Mouse (Mus musculus) inflammation-experienced regulatory T-cells, adult 6 months (primary cell): ENCODE data around the gene Ubtf. TPM values are rescaled to one million over a fixed set of nuclear protein-coding genes. Genes with fewer than 3 reads are reported as not detected.

Source experiments
- ATAC-seq: one replicate; pipeline ENCODE4 v1.8.0; 2017
- polyA plus RNA-seq, 3 experiments: library from polyadenylated mRNA; unstranded; fragments of 100-300 nt; shearing (Covaris generic); gene quantifications; one replicate each; pipeline ENCODE4 v1.2.1; 2017

The Ubtf gene
- polyA plus RNA-seq, 3 experiments from 2014 or later, result 42.5 to 45.0 (median 44.6) TPM

DNA sequence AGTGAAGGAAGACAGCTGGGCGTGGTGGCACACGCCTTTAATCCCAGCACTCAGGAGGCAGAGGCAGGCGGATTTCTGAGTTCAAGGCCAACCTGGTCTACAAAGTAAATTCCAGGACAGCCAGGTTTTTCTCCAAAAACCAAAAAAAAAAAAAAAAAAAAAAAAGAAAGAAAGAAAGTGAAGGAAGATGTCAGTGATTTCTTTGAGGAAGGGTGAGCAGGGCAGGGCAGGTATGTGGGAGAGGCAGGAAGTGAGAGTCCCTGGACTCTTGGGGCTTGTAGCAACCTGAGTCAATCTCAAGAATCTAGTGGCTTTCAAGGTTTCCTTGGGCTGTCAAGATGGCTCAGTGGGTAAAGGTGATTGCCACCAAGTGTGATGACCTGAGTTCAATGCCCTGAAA, 24.9 kb upstream of the Ubtf start:
- no peak for ATAC-seq

DNA sequence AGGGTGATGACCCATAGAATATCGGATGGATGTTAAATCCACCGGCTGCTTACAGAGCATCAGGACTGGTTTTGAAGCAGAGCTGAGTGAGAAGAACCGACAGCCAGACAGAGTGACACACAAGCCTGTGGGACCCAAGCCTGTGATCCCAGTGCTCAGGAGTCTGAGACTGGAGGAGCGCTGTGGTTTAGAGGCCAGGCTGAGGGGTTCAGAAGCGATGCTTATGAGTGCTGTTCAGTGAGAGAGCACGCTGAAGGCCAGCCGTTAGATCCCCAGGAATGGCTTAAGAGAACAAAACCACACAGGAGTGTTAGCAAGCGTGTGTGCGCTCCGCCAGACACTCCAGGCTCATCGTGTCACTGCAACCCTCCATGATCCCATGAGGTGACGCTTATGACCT, 23.2 kb upstream of the Ubtf start:
- no peak for ATAC-seq

DNA sequence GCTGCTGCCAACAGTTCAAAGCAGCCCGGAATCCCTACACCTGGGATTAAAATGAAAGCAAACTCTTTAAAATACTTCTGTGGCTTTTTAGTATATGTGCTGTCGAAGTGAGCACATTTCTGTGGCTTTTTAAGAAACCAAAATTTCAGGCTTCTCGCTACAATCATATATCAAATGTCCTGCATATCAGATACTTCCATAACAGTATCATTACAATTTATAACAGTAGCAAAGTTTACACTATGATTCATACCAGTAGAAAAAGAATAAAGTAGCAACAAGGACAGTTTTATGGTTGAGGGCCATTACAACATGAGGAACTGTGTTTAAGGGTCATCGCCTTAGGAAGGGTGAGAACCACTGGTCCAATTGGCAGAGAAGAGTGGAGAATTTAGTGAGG, 21.6 kb upstream of the Ubtf start:
- no peak for ATAC-seq

DNA sequence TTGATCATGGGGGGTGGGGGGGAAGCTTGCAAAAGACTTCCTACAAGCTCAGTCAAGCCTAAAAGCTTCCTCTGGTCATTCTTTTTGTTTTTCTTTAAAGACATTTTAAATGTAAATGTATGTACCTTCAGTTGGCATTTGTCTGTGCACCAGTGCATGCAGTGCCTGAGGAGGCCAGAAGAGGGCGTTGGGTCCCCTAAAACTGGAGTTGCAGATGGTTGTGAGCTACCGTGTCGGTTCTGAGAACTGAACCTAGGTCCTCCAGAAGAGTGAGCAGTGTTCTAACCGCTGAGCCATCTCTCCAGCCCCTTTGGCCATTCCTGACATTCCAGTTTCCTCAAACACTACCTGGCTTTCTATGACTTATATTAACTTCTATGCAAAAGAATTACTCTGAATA, 20.1 kb upstream of the Ubtf start:
- no peak for ATAC-seq

DNA sequence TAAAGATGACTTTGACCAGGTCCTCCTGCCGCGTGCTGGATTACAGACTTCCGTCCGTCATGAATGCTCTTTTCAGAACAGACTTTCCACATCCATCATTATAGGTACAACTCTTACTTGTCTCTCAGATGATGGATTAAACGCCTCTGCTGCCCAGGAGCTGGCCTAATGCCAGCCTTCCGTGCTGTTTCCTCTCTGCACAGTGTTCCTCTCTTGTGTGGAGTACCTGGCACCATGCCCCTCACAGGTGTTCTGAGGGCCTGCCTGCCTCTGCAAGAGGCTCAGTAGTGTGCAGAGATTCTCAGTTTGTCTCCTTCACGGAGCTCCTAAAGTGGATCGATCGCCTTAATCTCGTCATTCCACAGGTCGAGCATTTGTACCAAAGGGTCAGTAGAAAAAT, 19.7 kb upstream of the Ubtf start:
- no peak for ATAC-seq

DNA sequence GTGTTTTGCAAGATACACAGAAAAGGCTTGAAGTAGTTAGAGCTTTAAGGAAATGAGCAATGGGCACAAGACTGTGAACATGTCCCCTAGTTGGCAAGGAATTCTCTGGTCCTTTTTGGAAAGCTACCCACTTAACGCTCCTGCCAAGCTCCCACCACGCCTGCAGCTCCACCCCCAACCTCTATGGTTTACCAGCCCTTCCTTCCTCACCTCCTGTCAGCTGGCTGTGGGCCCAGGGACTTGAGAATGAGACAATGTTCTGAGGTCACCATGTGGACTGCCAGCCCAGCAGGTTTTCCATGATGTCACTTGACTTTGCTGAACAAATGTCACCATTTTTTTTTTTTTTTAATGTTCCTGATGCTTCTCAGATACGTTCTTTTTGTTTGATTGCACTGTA, 19.0 kb upstream of the Ubtf start:
- no peak for ATAC-seq

DNA sequence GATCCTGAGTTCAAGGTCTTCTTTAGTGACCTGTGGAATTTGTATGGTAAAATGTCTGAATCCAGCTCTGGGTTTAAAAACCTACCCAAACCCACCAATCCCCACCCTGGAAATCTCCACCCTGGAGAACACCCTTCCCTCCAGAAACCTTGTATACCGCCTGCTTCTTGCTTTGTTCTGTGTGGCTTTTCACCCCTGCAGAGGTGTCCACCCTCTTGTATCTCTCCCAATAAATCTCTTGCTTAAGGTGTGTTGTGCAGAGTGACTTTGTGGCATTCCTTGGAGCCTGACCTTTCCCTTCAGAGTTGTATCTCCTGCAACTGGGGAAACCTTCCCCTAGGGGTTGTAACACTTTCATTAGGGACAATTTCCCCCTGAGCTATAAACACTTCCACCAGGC, 18.4 kb upstream of the Ubtf start:
- no peak for ATAC-seq

DNA sequence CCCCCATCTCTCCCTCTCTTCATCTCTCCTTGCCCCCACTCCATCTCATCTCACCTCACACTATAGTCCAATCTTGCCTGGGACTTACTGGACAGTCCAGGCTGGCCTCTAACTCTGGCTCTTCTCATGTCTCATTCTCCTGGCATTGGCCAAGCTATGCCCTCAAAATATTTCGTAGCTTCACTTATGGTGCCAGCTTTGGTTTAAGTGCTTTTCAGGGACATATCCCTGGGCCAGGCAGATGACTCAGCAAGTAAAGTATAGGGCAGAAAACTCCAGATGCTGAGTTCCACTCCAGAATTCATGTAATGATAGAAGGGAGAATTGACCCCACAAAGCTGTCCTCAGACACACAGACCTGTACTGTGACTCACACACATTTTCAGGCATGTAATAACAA, 16.6 kb upstream of the Ubtf start:
- ATAC-seq, result no peak

DNA sequence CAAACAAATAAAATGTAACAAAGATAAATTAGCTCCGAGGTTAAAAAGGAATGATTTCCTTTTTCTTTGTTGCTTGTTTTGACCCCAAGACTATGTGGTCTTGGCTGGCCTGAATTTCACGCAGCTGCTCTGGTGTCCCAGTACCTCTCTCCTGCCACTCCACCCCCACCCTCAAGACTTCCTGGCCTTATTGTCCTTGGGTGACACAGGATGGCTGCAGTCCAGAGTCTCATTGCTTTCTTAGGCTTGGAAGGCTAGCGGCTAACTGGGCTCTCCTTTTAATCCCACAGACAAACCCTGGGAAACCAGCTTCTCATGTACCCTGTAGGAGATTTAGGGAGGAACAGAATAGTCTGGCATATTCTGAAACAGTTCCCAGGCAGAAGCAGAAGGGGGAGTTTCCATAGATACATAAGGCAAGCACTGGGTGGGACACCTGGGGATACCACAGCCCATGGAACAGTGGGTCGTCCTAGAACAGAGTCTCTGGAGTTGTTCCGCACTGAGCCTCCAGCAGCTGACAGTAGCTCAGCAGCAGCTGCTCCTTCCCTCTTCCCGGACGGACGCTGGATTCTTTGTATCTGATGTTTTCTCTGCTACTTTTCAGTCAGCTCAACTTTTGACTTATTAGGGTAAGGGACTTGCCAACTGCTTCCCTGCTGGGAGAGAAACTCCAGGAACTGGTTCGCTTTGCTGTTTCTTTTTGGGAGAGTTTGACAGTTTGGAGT, 15.6 kb upstream of the Ubtf start:
- no peak for ATAC-seq

DNA sequence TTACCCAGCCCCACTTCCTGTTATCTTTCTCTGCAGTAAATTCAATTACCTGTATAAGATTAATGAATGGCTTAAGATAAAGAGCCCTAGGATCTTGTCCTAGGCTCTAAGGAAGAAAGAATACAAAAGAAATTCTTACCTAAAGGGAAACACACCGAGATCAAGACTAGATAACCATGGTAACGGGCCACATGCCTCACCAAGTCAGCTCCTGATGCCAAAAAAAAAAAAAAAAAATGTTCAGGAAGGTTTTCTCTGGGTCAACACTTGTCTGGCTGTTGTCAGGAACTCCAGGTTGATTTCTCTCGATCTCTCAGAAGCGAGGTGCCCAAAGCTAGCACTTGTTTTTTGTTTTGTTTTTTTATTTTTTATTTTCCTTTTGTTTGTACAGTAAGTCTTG, 14.5 kb upstream of the Ubtf start:
- no peak for ATAC-seq

DNA sequence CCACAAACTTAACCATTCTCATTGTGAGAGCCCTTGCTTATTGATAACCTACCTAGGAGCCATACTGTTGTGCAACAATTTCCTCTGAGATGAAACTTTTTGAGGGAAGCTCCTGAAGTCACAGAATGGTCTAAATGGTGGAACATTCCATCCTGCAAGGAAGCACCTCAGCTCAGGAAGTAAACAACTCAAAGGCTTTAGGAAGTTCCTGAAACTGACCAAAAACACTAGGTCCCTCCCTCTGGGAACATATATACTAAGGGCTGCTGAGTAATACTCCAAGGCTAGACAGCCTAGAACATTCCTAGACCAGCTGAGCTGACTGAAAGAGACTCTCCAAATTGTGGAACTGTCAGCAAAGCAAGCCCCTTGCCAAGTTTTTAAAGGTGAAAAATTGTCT, 13.5 kb upstream of the Ubtf start:
- no peak for ATAC-seq

DNA sequence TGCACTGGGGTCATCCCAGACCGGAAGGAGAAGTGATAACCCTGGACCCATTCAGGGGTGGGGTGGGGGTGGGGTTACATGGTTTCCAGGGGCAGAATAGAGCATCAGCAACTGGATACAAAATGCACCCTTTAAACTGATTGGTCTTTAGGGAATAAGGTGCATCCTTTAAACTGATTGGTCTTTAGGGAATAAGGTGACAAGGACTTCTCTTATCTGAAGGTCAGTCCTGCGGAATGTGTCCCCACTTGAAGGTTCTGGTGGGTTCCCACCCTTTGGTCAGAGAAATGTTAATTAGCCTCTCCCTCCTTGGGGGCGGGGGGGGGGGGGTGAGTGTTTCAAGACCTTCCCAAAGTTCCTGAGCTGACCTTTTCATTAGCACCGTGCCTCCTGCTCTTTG, 12.3 kb upstream of the Ubtf start:
- ATAC-seq, result no peak

DNA sequence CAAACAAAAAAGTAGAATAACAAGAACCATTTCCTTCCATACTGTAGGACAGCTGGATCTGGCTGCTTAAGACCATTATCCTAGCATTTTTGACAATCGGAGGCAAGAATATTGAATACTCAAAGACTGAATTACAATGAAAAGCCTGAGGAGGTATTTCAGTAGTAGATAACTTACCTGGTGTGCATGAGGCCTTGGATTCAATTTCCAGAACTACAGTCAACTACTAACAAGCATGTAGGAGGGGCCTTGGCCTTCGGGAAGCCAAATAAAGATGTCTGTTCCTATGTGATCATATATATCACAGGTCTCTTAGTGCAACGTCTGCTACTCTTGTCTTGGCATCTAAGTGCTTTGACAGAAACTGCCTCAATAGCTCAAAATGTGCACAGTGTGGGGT, 10.5 kb upstream of the Ubtf start:
- ATAC-seq, result no peak

DNA sequence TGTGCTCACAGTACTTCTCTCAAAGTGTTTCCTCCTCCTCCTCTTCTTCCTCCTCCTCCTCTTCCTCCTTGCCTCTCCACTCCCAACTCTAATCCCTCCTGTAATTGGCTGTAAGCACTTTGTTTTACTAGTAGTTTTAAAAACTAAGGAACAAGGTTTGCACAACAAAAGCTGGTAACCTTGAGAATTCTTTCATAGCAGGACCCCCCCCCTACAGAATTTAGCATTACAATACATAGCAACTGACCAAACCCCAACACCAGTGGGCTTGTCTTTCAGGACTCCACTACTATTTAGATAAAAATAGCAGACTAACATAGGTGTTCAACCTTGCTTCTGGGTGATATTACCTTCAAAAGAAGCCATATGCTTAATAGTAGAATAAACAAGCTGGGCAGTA, 10.0 kb upstream of the Ubtf start:
- ATAC-seq, result no peak

DNA sequence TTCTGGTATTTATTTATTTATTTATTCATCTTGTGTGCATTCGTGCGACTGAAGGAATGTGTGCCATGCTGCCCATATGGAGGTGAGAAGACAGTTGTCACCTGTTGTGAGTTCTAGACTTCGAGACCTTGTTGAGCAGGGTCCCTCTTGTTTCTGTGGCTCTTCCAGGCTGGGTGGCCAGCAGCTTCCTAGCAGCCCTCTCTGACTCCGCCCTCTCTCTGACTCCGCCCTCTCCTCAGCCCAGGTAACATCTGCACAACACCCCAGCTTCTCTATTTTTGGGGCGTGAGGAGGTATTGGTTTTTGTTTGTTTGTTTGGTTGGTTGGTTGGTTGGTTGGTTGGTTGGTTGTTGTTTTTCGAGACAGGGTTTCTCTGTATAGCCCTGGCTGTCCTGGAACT, 8.3 kb upstream of the Ubtf start:
- no peak for ATAC-seq

DNA sequence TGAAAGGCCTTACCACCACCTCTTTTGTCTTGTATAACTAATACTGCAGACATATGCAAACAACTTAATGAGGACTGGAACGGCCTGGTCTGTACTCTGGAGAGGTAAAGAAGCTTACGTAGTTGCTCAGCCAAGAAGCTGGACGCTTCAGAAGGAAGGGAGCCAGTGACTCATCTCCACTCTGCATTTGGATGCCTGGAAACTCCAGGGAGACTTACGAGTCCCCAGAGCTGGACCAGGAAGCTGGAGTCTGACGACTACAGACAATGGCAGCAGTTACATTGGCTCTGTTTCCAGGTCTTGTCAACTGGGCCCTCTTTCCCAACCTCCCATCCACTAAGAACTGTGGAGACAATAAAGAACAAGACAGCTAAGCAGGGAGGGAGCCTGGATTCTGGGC, 7.7 kb upstream of the Ubtf start:
- ATAC-seq, result no peak

DNA sequence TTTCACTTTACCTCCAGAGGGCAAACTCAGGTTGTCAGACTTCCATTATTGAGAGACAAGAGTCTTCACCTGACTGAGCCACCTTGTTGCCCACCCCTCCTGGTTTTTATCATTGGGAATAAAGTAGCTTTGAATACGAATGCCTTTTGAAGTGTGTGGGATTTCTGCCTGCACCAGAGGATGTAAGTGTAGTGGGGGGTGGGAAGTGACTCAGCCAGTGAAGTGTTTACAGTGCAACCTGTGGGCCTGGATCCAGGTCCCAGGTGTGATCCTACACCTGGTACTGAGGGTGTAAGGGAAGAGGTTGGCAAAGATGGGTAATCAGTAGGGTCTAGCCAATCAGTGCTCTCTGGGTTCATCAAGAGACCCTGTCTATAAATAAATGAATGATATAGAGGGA, 4.0 kb upstream of the Ubtf start:
- no peak for ATAC-seq

DNA sequence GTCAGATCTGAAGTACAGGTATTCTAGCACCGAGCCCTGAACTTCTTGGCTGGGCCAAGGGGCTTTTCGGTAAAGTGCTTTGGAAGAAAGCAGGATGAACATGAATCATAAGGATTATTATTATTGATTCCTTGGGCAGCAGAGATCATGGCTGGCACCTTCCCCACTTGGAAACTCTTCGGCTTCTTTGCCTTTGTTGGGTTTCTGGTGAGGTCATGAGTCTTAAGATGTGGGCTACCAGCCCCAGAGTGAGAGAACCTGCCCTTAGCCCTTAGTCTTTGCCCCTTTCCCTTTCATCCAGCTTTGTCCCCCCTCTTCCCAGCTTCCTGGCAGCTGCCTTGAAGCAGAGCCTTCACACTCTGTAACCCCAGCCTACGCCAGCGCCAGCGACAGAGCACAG, 2.4 kb upstream of the Ubtf start:
- ATAC-seq, result no peak

DNA sequence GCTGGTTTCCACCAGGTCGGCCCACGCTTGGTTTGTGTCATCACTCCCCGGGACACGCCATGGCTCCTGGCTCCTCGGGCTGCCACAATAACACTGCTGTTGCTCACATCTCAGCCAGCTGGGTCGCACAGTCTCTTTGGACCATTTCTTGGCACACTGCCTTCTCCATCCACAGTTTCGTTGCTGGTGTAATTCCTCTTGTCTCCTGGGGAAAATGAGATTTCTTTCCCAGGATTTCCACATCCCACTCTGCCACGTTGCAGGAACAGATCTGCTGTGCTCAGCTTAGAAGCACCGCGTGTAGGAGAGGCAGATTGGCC, 1.1 kb upstream of the Ubtf start:
- no peak for ATAC-seq

DNA sequence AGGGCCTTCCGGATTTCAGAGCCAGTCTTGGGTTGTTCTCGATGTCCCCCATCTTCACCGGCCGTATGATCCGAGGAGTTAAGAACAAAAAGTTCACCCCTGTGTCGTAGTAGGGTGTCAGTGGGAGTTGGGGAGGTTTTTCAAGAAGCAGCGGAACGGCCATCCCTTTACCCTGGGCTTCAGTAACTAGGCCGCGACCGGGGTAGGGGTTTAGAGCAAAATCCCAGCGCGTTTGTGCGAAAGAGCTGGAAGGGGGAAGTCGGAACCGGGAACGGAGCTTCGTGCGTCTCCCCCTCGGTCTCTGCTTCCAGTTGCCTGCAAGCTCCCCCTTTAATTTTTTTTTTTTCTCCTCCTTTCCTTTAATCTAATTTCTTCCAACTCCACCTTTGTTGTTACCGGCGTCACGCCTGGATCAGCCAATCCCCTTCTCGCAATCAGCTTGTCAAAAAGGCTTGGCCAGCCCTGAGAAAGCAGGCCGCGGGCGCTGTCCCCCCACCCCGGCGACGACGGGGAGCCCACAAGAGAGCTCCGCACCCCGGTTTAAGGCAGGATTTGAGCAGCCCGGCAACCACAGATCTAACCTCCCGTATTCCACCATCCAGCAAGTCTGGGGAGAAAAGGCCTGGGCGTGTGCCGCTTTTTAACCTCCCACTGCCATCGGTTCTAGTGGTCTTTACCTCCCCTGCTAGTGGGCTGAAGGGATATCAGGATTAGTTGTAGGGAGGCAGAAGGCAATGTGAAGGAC, 571 bp upstream of the Ubtf start:
- ATAC-seq, result peak; percentile 45

DNA sequence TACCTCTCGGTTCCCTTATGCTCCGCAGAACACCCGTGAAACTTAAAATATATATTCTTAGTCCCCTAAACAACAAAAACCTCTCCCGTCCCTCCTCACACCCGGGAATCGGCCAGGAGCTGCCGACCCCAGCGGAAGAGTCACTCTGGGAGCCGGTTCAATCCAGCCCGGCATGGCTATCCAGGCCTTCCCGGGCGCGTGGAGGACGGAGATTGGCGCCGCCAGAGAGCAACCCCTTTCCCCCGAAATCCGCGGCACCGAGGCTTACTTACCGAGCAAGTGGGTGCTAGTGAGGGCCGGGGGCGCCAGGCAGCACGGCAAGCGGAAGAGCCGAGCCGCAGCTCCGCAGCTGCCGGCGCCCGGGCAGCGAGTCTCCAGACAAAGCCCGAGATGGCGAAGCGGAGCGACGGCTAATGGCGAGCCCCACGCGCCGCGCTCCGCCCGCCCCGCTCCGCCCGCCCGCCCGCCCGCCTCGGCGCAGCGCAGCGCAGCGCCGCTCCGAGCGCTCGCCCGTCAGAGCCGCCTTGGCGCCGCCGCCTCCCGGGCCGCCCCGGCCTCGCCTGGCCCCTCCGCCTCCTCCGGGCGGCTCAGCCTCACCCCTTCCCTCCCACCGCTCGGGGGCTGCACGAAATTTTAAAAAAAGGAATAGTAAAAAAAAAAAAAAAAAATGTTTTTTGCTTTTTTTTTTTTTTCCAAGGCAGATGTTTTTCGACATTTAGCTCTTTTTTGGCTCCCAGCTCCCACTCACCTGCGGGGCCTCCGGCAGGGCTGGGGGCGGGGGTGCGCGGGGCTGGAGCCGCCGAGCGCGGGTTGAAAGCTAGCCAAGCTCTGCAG, 749 bp downstream of the Ubtf start:
- no peak for ATAC-seq

DNA sequence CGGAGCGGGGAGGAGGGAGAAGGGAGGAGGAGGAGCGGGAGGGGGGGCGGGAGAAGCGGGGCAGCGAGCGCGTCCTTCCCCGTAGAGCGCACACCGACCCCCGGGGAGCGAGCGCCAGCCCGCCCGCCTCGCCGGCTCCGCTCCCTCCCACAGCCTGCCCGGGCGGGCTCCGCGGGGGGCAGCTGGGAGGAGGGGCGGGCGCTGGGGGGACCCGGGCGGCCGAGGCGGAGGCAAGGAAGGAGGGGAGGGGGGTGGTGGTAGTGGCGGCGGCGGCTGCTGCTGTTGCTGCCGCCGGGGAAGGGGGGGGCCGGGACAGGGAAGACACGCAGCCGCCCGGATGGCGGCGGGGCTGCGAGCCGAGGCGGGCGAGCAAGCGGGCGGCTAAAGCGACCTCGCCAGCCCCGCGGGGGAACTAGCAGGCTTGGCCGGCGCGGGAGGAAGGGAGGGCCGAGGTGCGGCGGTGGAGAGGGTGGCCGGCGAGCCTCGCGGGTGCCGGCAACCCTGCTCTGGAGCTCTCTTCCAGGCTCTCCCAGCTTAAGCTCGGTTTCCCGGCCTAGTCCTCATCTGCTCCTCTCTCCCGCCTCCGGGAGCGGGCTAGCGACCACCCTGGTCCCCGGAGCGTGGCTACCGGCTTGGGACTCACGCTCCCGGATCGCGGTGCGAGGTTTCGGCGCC, 1.5 kb downstream of the Ubtf start:
- ATAC-seq, result peak; percentile 19

DNA sequence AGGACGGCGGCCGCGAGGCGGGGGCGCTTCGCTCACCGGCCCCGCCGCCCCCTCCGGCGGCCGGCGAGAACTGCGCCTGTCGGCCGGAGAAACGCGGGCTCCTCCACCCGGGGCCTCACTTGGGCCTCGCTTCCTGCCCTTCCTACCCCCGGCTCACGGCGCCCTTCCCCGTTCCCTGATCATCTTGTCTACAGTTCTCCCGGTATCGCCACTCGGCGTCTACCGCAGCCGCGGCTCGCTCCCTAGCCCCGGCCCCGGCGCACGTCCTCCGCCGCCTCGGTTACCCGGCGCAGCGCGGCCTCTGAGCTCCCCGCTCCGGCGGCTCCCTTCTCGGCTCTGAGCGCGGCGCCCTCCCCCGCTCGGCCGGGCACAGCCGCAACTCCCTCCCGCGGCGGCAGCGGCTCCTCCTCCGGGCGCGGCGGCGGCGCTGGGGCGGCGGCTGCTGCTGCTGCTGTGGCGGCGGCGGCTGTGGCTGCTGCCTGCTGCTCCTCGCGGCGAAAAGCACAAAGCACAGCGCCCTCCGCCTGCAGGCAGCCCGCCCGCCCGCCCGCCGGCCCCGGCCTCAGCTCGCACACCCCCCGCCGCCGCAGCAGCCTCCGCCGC, 2.1 kb downstream of the Ubtf start:
- peak; percentile 12 for ATAC-seq
